Mouse (Mus musculus): ENCODE results near the gene Arid1a.

The Arid1a gene

DNA sequence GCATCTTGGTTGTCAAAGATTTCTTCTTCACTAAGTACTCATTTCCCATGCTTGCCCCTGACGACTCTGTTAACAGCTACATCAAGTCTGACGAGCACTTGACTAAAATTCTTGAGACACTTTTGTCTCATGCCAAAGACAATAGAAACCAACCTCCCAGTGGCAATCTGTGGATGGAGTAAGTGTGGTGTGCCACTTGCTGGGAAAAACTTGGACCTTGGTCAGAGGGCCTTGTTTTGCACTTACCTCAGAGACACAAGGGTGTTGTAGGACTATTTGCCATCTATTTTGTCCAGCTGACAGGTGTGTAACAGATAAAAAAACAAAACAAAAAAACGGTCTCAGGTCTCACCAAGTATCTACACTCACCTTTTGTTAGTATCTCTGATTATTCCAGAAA, 80.4 kb downstream of the Arid1a start:
- no peak for DNase-seq (ENCODE audit: low read depth, low spot score)

DNA sequence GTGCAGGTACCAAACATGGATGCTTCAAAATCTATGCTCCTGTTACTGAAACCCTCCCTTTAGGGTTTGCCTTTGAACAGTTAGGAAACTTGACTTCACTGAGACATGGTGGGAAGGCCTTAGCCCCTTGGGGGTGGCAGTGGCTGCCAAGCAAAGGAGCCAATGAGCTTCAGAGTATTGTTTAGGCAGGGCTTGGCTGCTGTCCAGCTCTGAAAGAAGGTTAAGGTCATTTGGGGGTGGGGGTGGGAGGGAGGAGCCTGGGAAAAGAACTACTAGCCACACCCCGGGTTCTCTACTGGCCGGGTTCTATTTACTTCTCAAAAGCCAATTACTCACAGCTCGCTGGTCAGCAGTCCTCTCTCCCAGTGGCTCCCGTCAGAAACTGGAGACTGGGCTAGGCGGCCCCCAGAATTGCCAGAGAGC, 81.0 kb downstream of the Arid1a start:
- no peak for DNase-seq (ENCODE audit: low read depth, low spot score)

- DNase-seq (ENCODE audit: low read depth, low spot score), result no peak
Observed at GRCm38 (mm10) chr4:133674331-133674695, 82.3 kb downstream of the Arid1a start.

DNA sequence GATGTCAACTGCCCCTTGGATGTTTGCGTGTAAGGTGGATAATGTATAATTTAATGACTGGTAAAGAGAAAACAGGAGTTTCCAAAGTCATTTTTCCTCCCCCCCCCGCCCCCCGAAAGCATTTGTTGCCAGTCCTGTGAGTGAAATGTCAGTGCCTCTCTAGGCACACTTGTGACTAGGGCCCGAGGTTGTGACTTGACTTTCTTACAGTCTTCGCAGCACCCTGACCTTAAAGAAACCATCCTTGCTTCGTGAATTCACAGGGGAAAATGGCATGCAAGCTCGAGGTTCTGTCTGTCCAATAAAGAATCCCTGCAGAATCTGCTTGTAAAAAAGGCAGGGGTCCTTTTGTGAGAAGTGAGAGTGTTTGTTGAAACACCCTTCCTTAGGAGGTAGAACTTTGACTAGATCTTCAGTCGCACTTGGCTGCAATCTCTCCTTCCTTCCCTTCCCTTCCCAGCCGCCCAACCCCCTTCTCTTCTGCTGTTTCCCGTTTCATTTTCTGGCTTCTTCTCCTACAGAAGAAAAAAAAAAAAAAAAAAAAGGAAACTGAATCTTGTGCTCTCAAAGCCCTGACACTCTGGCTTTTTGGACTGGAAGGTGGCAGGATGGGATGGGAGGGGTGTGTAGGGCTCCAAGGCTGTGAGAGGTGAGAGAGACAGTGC, 82.8 kb downstream of the Arid1a start:
- DNase-seq (ENCODE audit: low read depth, low spot score), result no peak

DNA sequence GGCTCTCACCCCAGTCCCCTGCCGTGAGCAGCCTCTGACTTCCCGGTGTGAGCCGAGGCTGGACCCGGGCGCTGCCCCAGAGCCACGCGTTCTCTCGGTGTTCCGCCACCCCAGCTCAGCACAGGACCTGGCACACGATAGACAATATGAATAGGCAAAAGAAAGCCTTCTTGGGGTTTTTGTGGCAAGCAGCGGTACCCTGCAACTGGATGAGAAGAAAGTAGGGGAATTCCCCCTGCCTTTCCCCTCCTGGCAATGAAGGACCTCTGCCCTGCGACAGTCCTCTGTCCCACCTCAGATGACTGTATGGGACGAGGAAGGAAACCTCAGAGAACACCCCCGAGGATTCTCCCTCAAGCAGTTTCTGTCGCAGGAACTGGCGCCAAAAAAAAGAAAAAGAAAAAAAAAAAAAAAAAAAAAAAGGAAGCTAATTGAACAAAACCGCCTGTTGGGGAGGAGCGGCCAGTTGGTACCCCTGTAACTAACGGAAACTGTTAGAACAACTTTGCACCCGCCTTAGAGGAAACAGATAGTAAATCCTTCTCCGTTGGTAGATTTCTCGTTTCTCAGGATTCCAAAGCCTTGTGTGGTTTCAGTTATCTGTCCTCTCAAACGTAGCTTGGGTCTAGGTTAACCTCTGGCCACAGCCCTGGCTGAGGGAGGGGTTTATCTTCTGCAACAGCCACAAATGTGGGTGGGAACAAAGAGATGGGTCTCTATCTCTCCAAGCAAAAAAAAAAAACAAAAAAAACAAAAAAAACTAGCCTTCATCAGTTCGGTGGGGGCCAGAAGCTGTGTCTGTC, 83.5 kb downstream of the Arid1a start:
- no peak for DNase-seq (ENCODE audit: low read depth, low spot score)

DNA sequence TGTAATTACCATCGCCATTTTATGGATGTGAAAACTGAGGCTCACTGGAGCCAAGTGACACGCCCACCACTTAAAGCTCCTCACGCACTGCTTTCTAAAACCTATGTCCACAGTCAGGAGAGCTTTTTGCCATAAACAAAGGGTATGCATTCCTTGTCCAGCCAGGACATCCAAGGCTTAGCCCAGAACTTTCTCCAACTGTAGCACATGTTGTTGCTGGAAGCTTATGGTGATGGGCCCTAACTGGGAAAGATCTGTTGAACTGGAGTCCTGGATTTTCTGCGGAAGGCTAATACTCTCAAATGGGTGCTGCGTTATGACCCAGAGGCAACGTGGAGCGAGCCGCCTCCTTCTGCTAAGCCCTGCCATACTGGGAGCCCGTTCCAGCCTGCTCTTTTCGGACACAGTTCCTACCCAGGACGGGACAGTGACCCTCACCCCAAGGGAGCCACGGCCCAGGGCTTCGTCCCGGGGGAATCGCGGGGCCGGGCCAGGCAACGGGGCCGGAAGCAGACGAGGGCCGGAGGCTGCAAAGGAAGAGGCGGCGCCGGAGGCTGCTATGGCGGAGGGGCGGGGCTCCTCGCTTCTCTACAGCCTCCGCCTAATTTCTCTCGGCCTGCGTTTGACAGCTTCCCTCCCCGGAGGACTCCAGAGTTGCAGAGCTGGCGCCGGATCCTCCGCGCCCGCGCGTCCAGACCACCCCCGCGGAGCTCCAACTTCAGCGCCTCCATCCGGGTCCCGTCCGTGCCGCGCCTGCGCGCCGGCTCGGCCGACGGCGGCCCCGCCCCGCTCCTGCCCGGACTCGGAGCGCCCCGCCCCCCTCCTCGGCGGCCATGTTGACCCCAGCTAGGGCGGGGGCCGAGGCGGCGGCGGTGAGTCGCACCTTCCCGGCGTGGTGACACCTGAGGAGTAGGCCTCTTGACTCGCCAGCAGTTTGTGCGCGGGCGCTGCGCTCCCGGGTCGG, 84.4 kb downstream of the Arid1a start, which contains the start of gene Pigv:
Gene Pigv, minus strand, starts transcription at position 767 of the 964 bp plus-strand sequence.
- peak; percentile 77 for DNase-seq (ENCODE audit: low read depth, low spot score)

- DNase-seq (ENCODE audit: low read depth, low spot score), result no peak
Observed at GRCm38 (mm10) chr4:133671184-133671880, 85.2 kb downstream of the Arid1a start.

GRCm38 (mm10) chr4:133669652-133670210, 86.8 kb downstream of the Arid1a start:
- no peak for DNase-seq (ENCODE audit: low read depth, low spot score)

DNA sequence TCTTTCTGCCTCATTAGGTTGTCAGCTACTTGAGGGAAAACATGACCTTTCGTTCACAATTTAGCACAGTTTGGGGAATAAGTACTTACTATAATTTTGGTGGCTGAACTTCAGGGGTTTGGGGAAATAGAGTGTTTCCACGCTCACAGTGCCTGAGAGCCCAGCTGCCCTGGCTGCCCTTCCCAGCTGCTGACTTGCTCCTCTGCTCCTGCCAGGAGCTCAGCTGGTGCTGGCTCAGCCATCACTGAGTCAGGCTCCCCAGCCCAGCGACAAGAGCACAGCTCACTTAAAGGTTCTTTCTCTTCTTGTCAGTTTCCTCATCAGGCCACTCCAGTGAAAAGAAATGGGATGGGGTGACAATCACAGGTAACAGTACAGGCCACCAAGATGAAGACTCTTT, 88.0 kb downstream of the Arid1a start:
- DNase-seq (ENCODE audit: low read depth, low spot score), result no peak

DNA sequence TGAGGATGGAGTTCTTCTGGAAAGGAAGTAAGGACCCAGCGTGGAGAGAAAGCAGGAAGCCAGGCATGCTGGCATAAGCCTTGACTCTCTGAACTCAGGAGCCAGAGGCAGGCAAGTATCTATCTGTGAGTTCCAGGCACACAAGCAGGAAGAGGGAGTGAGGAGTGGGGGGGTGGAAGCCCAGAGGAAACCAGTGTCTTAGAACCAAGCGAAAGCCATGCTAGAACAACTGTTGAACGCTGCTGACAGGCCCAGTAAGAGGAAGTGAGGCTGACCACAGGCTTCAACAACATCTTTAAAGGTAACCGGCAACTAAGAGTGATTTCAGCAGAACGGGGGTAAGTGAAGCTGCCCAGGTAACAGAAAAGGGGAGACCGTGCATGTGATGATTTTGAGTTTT, 90.4 kb downstream of the Arid1a start:
- no peak for DNase-seq (ENCODE audit: low read depth, low spot score)

DNA sequence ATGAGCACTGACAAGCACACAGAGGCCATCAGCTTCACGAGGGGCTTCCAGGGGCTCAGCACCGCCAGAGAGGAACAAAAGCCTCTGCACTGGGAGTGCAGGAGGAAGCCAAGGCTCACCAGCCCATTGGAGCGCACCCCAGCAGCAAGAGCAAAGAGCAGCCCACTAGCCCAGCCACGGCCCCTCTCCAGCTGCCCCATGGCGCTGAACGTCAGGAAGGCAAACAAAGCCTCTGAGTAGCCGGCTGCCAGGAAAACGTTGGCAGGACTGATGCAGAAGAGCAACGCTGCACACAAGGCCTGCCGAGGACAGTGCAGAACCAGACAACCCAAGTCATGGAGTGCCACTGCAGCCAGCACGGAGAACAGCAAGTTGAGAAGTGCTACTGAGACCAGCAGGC, 91.5 kb downstream of the Arid1a start:
- no peak for DNase-seq (ENCODE audit: low read depth, low spot score)

DNA sequence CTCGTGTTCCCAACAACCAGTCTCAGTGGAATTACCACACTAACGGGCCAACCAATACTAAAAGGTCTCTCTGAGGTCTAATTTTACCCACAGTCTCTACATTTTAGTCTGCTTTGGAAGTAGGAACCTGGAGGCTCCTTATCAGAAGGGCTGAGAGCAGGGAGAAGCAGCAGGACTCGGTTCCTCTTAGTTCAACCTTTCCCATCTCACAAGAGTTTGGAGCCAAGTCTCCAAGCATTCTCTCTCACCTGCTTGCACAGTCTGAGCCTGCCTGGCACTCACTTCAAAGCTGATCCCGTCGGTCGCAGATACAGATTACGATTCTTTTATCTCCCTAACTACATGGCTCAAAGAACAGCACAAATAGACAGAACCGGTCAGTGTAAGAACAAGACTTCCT, 93.6 kb downstream of the Arid1a start:
- no peak for DNase-seq (ENCODE audit: low read depth, low spot score)

- no peak for DNase-seq (ENCODE audit: low read depth, low spot score)
Observed at GRCm38 (mm10) chr4:133662421-133662820, 94.1 kb downstream of the Arid1a start.

DNA sequence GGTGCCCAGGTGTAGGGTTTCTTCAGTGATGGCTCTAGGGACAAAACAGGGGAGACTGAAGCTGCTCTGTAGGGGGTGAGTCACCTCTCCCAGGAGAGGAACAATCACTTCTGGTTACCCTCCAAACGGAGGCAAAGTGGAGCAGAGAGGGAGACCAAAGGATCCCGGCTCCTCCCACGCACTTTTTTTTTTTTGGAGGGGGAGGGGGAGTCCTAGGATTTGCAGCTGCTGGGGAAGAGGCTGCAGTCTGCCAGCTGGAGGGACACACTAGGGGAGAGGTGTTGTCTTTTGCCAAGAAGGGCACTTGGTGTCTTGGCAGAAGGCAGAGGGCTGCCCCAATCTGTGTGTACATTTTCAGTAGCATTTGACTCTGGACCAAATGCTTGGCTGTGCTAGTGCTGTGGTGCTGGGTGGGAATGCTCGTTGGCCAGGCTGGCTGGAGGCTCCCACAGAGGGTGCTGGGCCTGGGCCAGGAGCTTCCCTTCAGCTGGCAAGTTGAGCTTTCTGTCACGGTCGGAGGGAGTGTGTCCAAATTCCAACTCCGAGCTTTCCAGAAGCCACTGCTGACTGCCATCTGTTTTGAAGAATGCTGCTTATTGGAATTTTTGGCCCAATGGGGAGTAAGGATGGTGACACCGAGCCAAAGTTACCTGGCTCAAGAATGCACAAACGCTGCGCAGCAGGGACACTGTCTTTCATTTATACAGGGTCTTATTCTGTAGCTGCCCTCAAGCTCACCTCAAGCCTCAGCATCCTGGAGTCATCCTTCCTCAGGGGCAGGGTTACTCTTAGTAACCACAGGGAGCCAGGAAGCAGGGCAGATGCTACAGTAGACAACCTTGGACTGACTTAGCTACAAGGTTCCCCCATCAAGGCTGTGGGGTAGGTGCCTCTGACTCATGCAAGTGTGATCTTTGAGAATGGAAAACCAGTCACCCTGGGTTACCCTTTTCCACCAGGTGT, 96.1 kb downstream of the Arid1a start:
- DNase-seq (ENCODE audit: low read depth, low spot score), result peak; percentile 78

DNA sequence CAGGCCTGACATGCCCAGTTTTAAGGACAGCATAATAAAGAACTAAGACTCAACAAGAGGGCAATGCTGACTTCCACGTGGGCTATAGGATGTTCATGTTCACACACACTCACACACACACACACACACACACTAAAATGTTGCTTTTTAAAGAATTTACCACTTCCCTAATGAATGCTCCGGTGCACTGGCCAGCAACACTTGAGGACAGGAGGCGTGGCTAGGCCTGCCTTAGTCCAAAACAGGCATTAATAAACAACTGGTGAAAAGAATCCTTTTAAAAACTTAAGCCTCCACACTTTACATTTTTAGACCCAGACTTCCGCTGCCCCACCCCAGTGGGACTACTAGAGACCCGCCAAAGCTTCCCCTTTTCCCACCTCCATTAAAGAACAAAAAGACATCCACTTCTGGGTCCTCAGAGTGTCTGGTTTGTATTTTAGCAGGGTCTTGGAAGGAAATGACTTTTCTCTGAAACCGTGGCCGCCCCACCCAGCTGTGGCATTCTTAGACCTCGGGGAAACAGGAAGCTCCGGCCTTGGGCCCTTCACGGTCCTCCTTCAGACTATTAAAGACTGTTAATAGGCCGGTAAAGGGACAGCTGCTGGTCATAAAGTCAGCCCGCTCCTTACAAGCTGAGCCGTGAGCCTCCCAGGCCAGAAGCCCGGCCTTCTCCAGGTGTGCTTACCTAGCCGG, 96.9 kb downstream of the Arid1a start:
- no peak for DNase-seq (ENCODE audit: low read depth, low spot score)

DNA sequence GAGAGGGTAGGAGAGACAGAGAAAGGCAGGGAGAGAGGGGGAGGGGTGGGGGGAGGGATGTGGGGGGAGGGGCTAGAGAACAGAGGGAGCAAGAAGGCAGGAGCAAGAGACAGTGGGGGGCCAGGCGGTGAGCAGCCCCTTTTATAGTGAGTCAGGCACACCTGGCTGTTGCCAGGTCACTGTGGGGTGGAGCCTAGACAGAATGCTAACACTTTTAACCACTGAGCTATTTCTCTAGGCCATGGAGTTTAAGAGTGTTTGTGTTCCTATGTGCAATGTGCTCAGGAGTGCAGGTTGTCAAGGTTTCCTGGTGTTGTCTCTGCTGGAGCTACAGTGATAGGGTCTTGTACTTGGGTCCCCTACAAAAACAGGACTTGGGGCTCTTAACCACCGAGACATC, 97.8 kb downstream of the Arid1a start:
- no peak for DNase-seq (ENCODE audit: low read depth, low spot score)

DNA sequence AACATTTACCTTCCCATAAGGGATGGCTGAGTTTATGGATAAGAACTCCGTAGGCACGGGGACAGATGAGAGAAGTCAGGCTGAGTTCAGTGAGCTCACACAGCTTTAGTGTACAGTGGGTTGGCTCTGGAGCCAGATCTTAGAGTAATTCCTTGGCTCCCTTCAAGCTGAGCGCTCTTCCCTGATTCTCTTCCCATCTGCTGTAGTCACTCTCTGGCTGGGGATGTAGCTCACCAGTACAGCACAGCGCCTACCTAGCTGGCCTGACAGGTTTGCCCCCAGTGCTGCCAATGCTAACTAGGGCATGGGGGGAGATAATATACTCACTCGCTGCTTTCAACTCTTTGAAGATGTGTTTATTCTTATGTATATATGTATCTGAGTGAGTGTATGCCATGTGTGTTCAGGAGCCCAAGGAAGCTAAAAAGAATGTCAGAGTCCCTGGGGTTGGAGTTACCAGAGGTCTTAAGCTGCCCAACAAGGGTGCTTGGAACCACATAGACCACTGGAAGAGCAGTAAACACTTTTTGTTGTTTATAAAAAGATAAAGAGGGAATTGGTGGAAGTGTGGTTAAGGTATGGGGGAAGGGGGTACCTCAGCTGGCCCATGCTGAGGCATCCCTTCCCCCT, 98.6 kb downstream of the Arid1a start:
- DNase-seq (ENCODE audit: low read depth, low spot score), result no peak

GRCm38 (mm10) chr4:133656997-133657396, 99.6 kb downstream of the Arid1a start:
- no peak for DNase-seq (ENCODE audit: low read depth, low spot score)

GRCm38 (mm10) chr4:133656294-133656693, 100.3 kb downstream of the Arid1a start:
- no peak for DNase-seq (ENCODE audit: low read depth, low spot score)

Measured in brain, embryonic 18.5 days (tissue).